Mouse (Mus musculus): ENCODE measurements at regions not wholly inside any gene's neighbourhood (a gene's known extent, or its start where the extent isn't known, plus 50 kb on each side); places are given as distances from the start of the nearest gene placed in this dataset.

DNA sequence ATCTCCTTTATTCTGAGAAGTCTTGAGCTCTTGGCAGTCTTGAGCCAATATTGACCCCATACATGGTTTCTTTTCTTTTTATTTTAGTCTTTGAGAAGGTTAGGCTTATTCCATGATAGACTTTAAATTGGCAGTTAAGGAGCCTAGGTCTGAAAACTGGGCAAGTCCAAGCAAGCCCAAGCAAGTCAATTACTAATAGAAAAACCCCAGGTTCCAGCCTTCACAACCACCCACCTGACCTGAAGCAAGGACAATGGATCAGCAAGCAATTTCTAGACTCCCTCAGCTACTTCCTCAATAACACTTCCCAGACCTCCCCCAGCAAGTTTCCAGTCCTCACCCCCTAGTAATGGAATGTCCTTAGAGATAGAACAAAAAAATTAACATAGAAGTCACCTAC is 279.9 kb downstream of the Arl4a start:
- TF ChIP-seq MYOG (IDR thresholded peaks at IDR 0.05; ENCODE audit: control insufficient read depth in 1 of 3, insufficient read depth in 1 of 3, insufficient read length in 2 of 3, low read depth in 2 of 3) (no peak), TCF3 (IDR thresholded peaks at IDR 0.05; ENCODE audit: insufficient read length, low read depth) (no peak), CEBPB (IDR thresholded peaks at IDR 0.05; ENCODE audit: insufficient read depth, poor library complexity, severe bottlenecking) (no peak), SRF (IDR thresholded peaks at IDR 0.05; ENCODE audit: control insufficient read depth, insufficient read length, low read depth) (no peak), POLR2AphosphoS2 (IDR thresholded peaks at IDR 0.05; ENCODE audit: insufficient read length, low read depth) (no peak), POLR2A (IDR thresholded peaks at IDR 0.05; ENCODE audit: insufficient read length, low read depth) (no peak), REST (IDR thresholded peaks at IDR 0.05; ENCODE audit: insufficient read depth, insufficient read length) (no peak), TCF12 (IDR thresholded peaks at IDR 0.05; ENCODE audit: insufficient read depth, poor library complexity, severe bottlenecking) (no peak), MYOD1 (IDR thresholded peaks at IDR 0.05; ENCODE audit: control insufficient read depth in 1 of 3, insufficient read length in 2 of 3, low read depth in 2 of 3) (no peak)
